Mouse (Mus musculus) hindbrain, embryonic 13.5 days (tissue): Measurements from ENCODE around the gene Lair1. TPM values are rescaled to one million over a fixed set of nuclear protein-coding genes. Genes with fewer than 3 reads are reported as not detected.

Source experiments
- ATAC-seq: fragments of 200-750 bp; cut with Nextera tagmentation; 2 replicates; pipeline ENCODE4 v1.8.0; 2017; ENCODE audit warnings: moderate TSS enrichment; ENCODE audit not compliant: low FRiP score
- H3K27ac ChIP-seq: fragments of 300-500 bp; sonication (generic); 2 replicates; pipeline ENCODE4 v1.5.1; 2015; ENCODE audit warnings: inconsistent platforms, mild to moderate bottlenecking, moderate library complexity
- H3K27me3 ChIP-seq: fragments of 300-500 bp; sonication (generic); 2 replicates; pipeline ENCODE4 v1.6.1; 2015; ENCODE audit warnings: mild to moderate bottlenecking, inconsistent platforms
- H3K36me3 ChIP-seq: fragments of 300-500 bp; sonication (generic); 2 replicates; pipeline ENCODE4 v1.6.1; 2015; ENCODE audit warnings: mild to moderate bottlenecking, inconsistent platforms
- H3K4me1 ChIP-seq: fragments of 300-500 bp; sonication (generic); replicated peaks from 2 replicates; pipeline ENCODE4 v1.6.1; 2015; ENCODE audit warnings: inconsistent platforms
- H3K4me2 ChIP-seq: fragments of 300-500 bp; sonication (generic); 2 replicates; pipeline ENCODE4 v1.6.1; 2015; ENCODE audit warnings: inconsistent platforms, mild to moderate bottlenecking, moderate library complexity
- H3K4me3 ChIP-seq: fragments of 300-500 bp; sonication (generic); 2 replicates; pipeline ENCODE4 v1.5.1; 2015; ENCODE audit warnings: mild to moderate bottlenecking, inconsistent platforms
- H3K9ac ChIP-seq: fragments of 300-500 bp; sonication (generic); 2 replicates; pipeline ENCODE4 v1.6.1; 2015; ENCODE audit warnings: mild to moderate bottlenecking, inconsistent platforms
- H3K9me3 ChIP-seq: fragments of 300-500 bp; sonication (generic); 2 replicates; pipeline ENCODE4 v1.6.1; 2016; ENCODE audit warnings: inconsistent platforms
- WGBS: fragments of 180-500 bp; shearing (Covaris S2); methylation state at CpG from one replicate; pipeline ENCODE4 v1.1.7; 2015; 5-methylcytosine and 5-hydroxymethylcytosine counted together
- polyA plus RNA-seq: library from polyadenylated mRNA; unstranded; fragments of >200 nt; fragmentation: Nextera tagmentation; extraction: Ambion mirVana; gene quantifications from 2 replicates; pipeline ENCODE4 v1.2.1, GENCODE M21; 2015

The Lair1 gene
- 2.8 and 4.1 TPM in 2 replicates for polyA plus RNA-seq

DNA sequence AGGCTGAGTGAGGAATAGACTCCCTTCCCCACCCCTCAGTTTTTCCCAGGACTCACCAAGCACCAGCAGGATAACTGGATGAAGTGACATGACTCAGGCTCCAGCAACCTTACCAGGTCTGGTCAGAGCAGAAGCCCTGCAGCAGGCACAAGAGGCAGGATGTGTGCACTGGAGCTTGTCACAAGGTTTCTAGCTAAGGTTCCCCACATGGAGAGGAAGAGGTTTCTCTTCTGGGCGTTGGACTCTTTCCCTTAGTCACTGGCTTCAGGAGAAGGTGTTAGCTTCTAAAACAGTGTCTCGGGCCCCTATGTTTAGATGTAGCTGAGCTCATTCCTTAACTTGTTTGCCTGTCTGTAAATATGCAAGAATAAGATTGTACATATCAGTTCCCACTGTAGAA is at the start of gene Lair1:
TSS of gene Lair1 (minus strand) at position 192 of the 400 bp plus-strand sequence.
- Histone ChIP-seq H3K4me1 (no peaks in the 10 kb centered on the region), H3K27ac (no peak within 1 kb of the TSS), H3K36me3 (no peaks in the 10 kb centered on the region), H3K27me3 (no peaks in the 10 kb centered on the region), H3K4me3 (no peak within 1 kb of the TSS), H3K9ac (no peak within 1 kb of the TSS), H3K4me2 (no peak within 1 kb of the TSS), H3K9me3 (no peaks in the 10 kb centered on the region)
- 91% methylated on average over 2 of the region's 2 CpGs for WGBS
- ATAC-seq: no peak

GRCm38 (mm10) chr7:4111766-4112165 is 48.8 kb upstream of the Lair1 start:
- ATAC-seq: no peak
- 50% methylated on average over 3 of the region's 3 CpGs for WGBS
- no peak overlapping the region for H3K4me3 ChIP-seq
- no peaks in the 10 kb centered on the region for H3K36me3 ChIP-seq
- H3K9me3 ChIP-seq: no peaks in the 10 kb centered on the region
- no peak overlapping the region for H3K9ac ChIP-seq
- peak overlapping the region; percentile 50 for H3K27ac ChIP-seq
- H3K4me2 ChIP-seq: no peak overlapping the region
- no peaks in the 10 kb centered on the region for H3K27me3 ChIP-seq
- peaks cover under 1% of the 10 kb centered on the region; the same call in 1 of the 2 replicates for H3K4me1 ChIP-seq

GRCm38 (mm10) chr7:4103411-4103810 is 40.4 kb upstream of the Lair1 start:
- WGBS: 18% methylated on average over 4 of the region's 4 CpGs
- Histone ChIP-seq H3K27me3 (no peaks in the 10 kb centered on the region), H3K4me3 (no peak overlapping the region), H3K36me3 (no peaks in the 10 kb centered on the region), H3K9me3 (no peaks in the 10 kb centered on the region), H3K27ac (no peak overlapping the region), H3K4me1 (no peaks in the 10 kb centered on the region), H3K4me2 (no peak overlapping the region), H3K9ac (no peak overlapping the region)
- ATAC-seq: no peak

DNA sequence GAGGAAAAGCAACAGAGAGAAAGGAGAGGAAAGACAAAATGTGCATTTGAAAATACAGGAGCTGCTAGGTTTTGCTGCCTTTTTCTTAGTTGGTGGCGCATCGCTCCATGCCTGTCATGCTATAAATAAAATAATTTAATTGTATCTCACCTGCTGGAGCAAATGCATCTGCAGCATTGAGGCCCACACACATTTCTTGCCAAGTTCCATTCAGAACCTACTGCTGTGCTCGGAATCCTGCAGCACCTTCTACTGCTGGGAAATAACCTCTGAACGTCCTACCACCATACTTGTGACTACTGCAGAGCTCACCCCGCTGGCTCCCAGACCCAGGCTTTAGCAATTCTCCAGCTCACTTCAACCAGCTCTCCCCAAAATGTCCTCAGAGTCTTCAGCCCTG is 38.1 kb upstream of the Lair1 start:
- 85% methylated on average over 5 of the region's 5 CpGs for WGBS
- Histone ChIP-seq H3K4me3 (no peak overlapping the region), H3K9me3 (no peaks in the 10 kb centered on the region), H3K36me3 (no peaks in the 10 kb centered on the region), H3K9ac (no peak overlapping the region), H3K27me3 (no peaks in the 10 kb centered on the region), H3K27ac (no peak overlapping the region), H3K4me2 (no peak overlapping the region), H3K4me1 (no peaks in the 10 kb centered on the region)
- ATAC-seq: no peak

DNA sequence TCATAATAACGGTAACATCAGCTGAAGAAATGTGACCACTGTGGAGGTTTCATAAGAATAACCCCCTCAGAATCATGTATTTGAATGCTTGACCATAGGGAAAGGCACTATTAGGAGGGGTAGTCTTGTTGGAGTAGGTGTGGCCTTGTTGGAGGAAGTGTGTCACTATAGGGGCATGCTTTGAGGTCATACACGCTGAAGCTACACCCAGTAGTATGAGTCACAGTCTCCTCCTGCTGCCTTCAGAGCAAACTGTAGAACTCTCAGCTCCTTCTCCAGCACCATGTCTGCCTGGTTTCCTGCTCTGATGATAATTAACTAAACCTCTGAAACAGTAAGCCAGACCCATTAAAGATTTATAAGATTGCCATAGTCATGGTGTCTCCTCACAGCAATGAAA is 35.8 kb upstream of the Lair1 start:
- ATAC-seq: no peak
- Histone ChIP-seq H3K4me1 (no peaks in the 10 kb centered on the region), H3K36me3 (no peaks in the 10 kb centered on the region), H3K4me2 (no peak overlapping the region), H3K9me3 (no peaks in the 10 kb centered on the region), H3K4me3 (no peak overlapping the region), H3K27me3 (no peaks in the 10 kb centered on the region), H3K27ac (no peak overlapping the region), H3K9ac (no peak overlapping the region)
- 81% methylated on average over 2 of the region's 2 CpGs for WGBS

DNA sequence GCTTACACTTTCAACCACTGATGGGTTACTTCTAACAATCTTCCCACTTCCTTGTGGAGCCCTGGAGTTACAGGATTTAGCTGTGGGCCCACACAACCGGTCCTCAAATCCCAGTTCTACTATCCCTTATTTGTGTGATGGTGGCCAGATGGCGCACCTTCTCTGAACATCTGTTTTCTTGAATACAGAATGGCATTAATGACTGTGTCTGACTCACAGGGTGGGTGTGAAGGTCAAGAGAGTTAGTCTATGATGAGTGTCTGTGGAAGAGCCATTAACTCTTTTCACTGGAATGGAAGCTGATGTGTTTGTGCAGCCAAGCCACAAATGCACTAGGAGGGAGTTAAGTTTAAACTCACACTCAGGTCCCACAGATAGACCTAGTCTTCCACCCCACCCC is 35.3 kb upstream of the Lair1 start:
- Histone ChIP-seq H3K9me3 (no peaks in the 10 kb centered on the region), H3K36me3 (no peaks in the 10 kb centered on the region), H3K27me3 (no peaks in the 10 kb centered on the region), H3K9ac (no peak overlapping the region), H3K4me3 (no peak overlapping the region), H3K27ac (no peak overlapping the region), H3K4me1 (no peaks in the 10 kb centered on the region), H3K4me2 (no peak overlapping the region)
- no peak for ATAC-seq
- WGBS: 82% methylated on average over 2 of the region's 2 CpGs

GRCm38 (mm10) chr7:4091170-4091569 is 28.2 kb upstream of the Lair1 start:
- H3K4me1 ChIP-seq: peaks cover 7% of the 10 kb centered on the region
- H3K27me3 ChIP-seq: no peaks in the 10 kb centered on the region
- H3K9me3 ChIP-seq: no peaks in the 10 kb centered on the region
- no peak overlapping the region for H3K4me3 ChIP-seq
- H3K27ac ChIP-seq: no peak overlapping the region
- no peak for ATAC-seq
- H3K36me3 ChIP-seq: no peaks in the 10 kb centered on the region
- 0 out of 2 replicates have a peak overlapping the region, but pooled peaks have one; percentile 6 for H3K4me2 ChIP-seq
- H3K9ac ChIP-seq: no peak overlapping the region
- WGBS: 36% methylated on average over 8 of the region's 8 CpGs

- Histone ChIP-seq H3K4me1 (peaks cover 7% of the 10 kb centered on the region), H3K27me3 (no peaks in the 10 kb centered on the region), H3K4me2 (no peak overlapping the region), H3K9ac (no peak overlapping the region), H3K4me3 (no peak overlapping the region), H3K9me3 (no peaks in the 10 kb centered on the region), H3K36me3 (no peaks in the 10 kb centered on the region), H3K27ac (no peak overlapping the region)
- ATAC-seq: no peak
- 85% methylated on average over 2 of the region's 2 CpGs for WGBS
These were observed 25.7 kb upstream of the Lair1 start for GRCm38 (mm10) chr7:4088679-4089078.

DNA sequence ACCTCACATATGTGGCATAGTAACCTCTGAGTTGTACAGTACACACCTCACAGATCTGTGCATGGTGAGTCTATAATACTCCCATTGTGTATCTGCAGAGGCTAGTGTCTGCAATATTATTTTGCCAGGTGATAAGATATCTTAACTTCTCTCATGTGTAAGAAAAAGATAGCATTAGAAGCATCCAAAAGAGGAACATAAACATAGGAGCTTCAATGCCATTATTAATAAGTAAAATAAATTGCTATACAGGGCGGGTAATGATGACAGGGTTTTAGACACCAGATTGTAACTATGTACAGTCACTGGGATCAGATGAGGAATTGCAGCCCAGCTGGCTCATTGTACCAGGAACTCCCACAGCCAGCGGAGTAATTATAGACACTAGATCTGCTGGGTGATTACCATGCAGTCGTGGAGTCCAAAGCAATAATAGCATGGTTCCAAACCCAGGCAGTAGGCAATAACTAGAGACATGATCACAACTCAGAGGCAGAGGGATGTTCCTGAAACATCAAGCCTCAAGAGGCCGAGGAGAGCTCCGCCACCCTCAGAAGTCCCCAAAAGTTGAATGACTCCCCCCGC is 25.0 kb upstream of the Lair1 start:
- no peak for ATAC-seq
- Histone ChIP-seq H3K27ac (no peak overlapping the region), H3K4me1 (peaks cover 7% of the 10 kb centered on the region), H3K4me2 (no peak overlapping the region), H3K9ac (no peak overlapping the region), H3K27me3 (no peaks in the 10 kb centered on the region), H3K9me3 (no peaks in the 10 kb centered on the region), H3K36me3 (no peaks in the 10 kb centered on the region), H3K4me3 (no peak overlapping the region)
- 82% methylated on average over 6 of the region's 6 CpGs for WGBS

DNA sequence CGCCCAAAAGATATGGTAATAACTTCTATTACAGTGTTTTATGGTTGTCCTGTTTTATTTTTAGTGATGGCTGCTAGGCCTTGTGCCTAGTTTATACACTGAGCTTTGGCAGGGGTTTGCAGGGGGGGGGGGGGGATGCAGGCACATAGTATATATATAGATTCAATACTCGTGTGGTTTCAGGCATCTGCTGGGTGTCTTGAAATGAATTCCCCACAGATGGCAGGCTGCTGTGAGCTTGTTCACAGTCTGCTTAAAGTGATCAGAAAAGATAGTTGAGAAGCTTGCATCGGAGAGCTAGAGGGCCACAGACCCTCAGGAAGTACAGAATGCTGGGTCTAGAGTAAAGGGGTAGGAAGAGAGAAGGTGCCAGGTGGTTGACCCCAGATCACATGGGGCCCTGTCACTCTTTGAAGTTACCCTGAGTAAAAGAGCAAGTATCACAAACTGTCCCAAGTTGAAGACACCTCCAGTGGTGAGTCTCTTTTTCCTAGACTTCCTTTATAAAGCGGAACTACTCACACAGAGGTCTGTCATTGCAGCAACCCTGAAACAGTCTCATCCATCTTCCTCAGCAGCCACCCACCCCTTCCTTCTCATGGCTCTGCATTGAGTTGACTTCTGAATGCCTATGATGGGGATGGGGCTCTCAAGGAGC is 24.4 kb upstream of the Lair1 start:
- Histone ChIP-seq H3K4me2 (no peak overlapping the region), H3K27me3 (no peaks in the 10 kb centered on the region), H3K9me3 (no peaks in the 10 kb centered on the region), H3K9ac (no peak overlapping the region), H3K27ac (no peak overlapping the region), H3K36me3 (no peaks in the 10 kb centered on the region), H3K4me3 (no peak overlapping the region), H3K4me1 (peaks cover 7% of the 10 kb centered on the region)
- WGBS: 90% methylated on average over 4 of the region's 4 CpGs
- no peak for ATAC-seq

GRCm38 (mm10) chr7:4085562-4085961 is 22.6 kb upstream of the Lair1 start:
- H3K9ac ChIP-seq: no peak overlapping the region
- H3K27me3 ChIP-seq: no peaks in the 10 kb centered on the region
- no peak for ATAC-seq
- H3K36me3 ChIP-seq: no peaks in the 10 kb centered on the region
- no peaks in the 10 kb centered on the region for H3K9me3 ChIP-seq
- no peak overlapping the region for H3K4me2 ChIP-seq
- H3K27ac ChIP-seq: no peak overlapping the region
- H3K4me3 ChIP-seq: no peak overlapping the region
- no peaks in the 10 kb centered on the region for H3K4me1 ChIP-seq

DNA sequence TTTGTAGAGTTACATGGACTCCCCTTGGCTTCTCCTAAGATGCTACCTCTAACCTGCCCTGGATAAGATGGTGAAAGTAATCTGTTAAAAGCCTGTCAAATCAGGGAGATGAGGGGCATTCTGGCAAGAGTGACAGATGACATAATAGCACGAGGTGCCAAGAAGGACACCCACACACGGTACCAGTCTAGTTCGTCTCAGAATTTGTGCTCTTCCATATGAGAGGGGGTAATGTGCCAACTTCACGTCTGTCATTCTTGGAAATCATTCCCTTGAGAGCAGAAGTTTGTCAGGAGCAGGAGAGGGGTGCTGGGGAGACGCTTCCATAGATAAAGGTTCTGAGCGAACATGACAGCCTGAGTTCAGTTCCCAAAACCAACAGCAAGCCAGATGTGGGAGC is 21.2 kb upstream of the Lair1 start:
- 81% methylated on average over 6 of the region's 6 CpGs for WGBS
- Histone ChIP-seq H3K4me3 (no peak overlapping the region), H3K27ac (no peak overlapping the region), H3K4me2 (no peak overlapping the region), H3K36me3 (no peaks in the 10 kb centered on the region), H3K4me1 (no peaks in the 10 kb centered on the region), H3K27me3 (no peaks in the 10 kb centered on the region), H3K9ac (no peak overlapping the region), H3K9me3 (no peaks in the 10 kb centered on the region)
- ATAC-seq: no peak

GRCm38 (mm10) chr7:4082804-4083203 is 19.8 kb upstream of the Lair1 start:
- no peak overlapping the region for H3K9ac ChIP-seq
- H3K27ac ChIP-seq: no peak overlapping the region
- H3K9me3 ChIP-seq: no peaks in the 10 kb centered on the region
- no peak for ATAC-seq
- WGBS: 59% methylated on average over 2 of the region's 2 CpGs
- H3K27me3 ChIP-seq: no peaks in the 10 kb centered on the region
- no peak overlapping the region for H3K4me3 ChIP-seq
- H3K4me2 ChIP-seq: no peak overlapping the region
- no peaks in the 10 kb centered on the region for H3K4me1 ChIP-seq
- no peaks in the 10 kb centered on the region for H3K36me3 ChIP-seq
